Mouse (Mus musculus): ENCODE measurements around the gene Zkscan2. TPM values are rescaled to one million over a fixed set of nuclear protein-coding genes. Genes with fewer than 3 reads are reported as not detected.

Gene Zkscan2
- 2.2 and 2.5 TPM in 2 replicates for polyA plus RNA-seq (2015; fragmentation: Nextera tagmentation; extraction: Ambion mirVana)

- Histone ChIP-seq H3K27ac (no peak within 1 kb of the TSS), H3K9me3 (no peaks in the 10 kb centered on the region), H3K4me1 (peaks cover 16% of the 10 kb centered on the region), H3K27me3 (no peaks in the 10 kb centered on the region), H3K9ac (peak within 1 kb of the TSS; percentile 47), H3K4me3 (peak within 1 kb of the TSS; percentile 55), H3K36me3 (no peaks in the 10 kb centered on the region), H3K4me2 (peak within 1 kb of the TSS; percentile 95)
- peak; percentile 94 for ATAC-seq (ENCODE audit: borderline replicate concordance, extremely low read depth, low FRiP score, low TSS enrichment)
- WGBS: 2% methylated on average over 67 of the region's 71 CpGs
These were observed at the start of gene Zkscan2 for GRCm38 (mm10) chr7:123500239-123501219. TSS of gene Zkscan2 (minus strand) at chr7:123500449.

GRCm38 (mm10) chr7:123529190-123529589 lies 28.9 kb upstream of the Zkscan2 start:
- no peak for ATAC-seq (ENCODE audit: borderline replicate concordance, extremely low read depth, low FRiP score, low TSS enrichment)
- Histone ChIP-seq H3K27ac (no peak overlapping the region), H3K9me3 (no peaks in the 10 kb centered on the region), H3K4me1 (peaks cover 4% of the 10 kb centered on the region; the same call in 1 of the 2 replicates), H3K36me3 (no peaks in the 10 kb centered on the region), H3K9ac (no peak overlapping the region), H3K4me3 (no peak overlapping the region), H3K4me2 (no peak overlapping the region), H3K27me3 (no peaks in the 10 kb centered on the region)
- WGBS: 50% methylated on average over 3 of the region's 3 CpGs

GRCm38 (mm10) chr7:123525761-123526160 lies 25.5 kb upstream of the Zkscan2 start:
- no peaks in the 10 kb centered on the region for H3K9me3 ChIP-seq
- no peaks in the 10 kb centered on the region for H3K27me3 ChIP-seq
- H3K27ac ChIP-seq: no peak overlapping the region
- no peaks in the 10 kb centered on the region for H3K36me3 ChIP-seq
- no peak for ATAC-seq (ENCODE audit: borderline replicate concordance, extremely low read depth, low FRiP score, low TSS enrichment)
- H3K9ac ChIP-seq: no peak overlapping the region
- H3K4me3 ChIP-seq: no peak overlapping the region
- 23% methylated on average over 10 of the region's 10 CpGs for WGBS
- H3K4me1 ChIP-seq: peaks cover 4% of the 10 kb centered on the region; the same call in 1 of the 2 replicates
- no peak overlapping the region for H3K4me2 ChIP-seq

GRCm38 (mm10) chr7:123524218-123524861 lies 24.1 kb upstream of the Zkscan2 start:
- ATAC-seq (ENCODE audit: borderline replicate concordance, extremely low read depth, low FRiP score, low TSS enrichment): no peak
- Histone ChIP-seq H3K9me3 (no peaks in the 10 kb centered on the region), H3K27ac (no peak overlapping the region), H3K4me3 (no peak overlapping the region), H3K4me1 (peaks cover 4% of the 10 kb centered on the region; the same call in 1 of the 2 replicates), H3K4me2 (no peak overlapping the region), H3K9ac (no peak overlapping the region), H3K27me3 (no peaks in the 10 kb centered on the region), H3K36me3 (no peaks in the 10 kb centered on the region)
- 14% methylated on average over 8 of the region's 8 CpGs for WGBS

GRCm38 (mm10) chr7:123507946-123508345 lies 7.7 kb upstream of the Zkscan2 start:
- no peak overlapping the region for H3K4me2 ChIP-seq
- no peak for ATAC-seq (ENCODE audit: borderline replicate concordance, extremely low read depth, low FRiP score, low TSS enrichment)
- no peaks in the 10 kb centered on the region for H3K27me3 ChIP-seq
- no peaks in the 10 kb centered on the region for H3K36me3 ChIP-seq
- H3K4me1 ChIP-seq: no peaks in the 10 kb centered on the region
- no peak overlapping the region for H3K4me3 ChIP-seq
- H3K27ac ChIP-seq: no peak overlapping the region
- no peaks in the 10 kb centered on the region for H3K9me3 ChIP-seq
- H3K9ac ChIP-seq: no peak overlapping the region
- 84% methylated on average over 7 of the region's 7 CpGs for WGBS

- WGBS: 28% methylated on average over 1 of the region's 1 CpGs
- H3K4me1 ChIP-seq: peaks cover 16% of the 10 kb centered on the region
- no peak overlapping the region for H3K27ac ChIP-seq
- no peaks in the 10 kb centered on the region for H3K27me3 ChIP-seq
- no peak overlapping the region for H3K4me3 ChIP-seq
- H3K9me3 ChIP-seq: no peaks in the 10 kb centered on the region
- no peak for ATAC-seq (ENCODE audit: borderline replicate concordance, extremely low read depth, low FRiP score, low TSS enrichment)
- no peaks in the 10 kb centered on the region for H3K36me3 ChIP-seq
- H3K9ac ChIP-seq: no peak overlapping the region
- no peak overlapping the region for H3K4me2 ChIP-seq
These were observed 3.1 kb upstream of the Zkscan2 start for GRCm38 (mm10) chr7:123503358-123503757.

GRCm38 (mm10) chr7:123499481-123500238 lies 589 bp downstream of the Zkscan2 start:
- no peaks in the 10 kb centered on the region for H3K27me3 ChIP-seq
- WGBS: 32% methylated on average over 19 of the region's 19 CpGs
- no peak overlapping the region for H3K27ac ChIP-seq

GRCm38 (mm10) chr7:123487703-123488102 lies 12.5 kb downstream of the Zkscan2 start:
- no peak overlapping the region for H3K4me3 ChIP-seq
- WGBS: 55% methylated on average over 5 of the region's 5 CpGs

More at GRCm38 (mm10) chr7:123499481-123500238, 589 bp downstream of the Zkscan2 start:
- H3K9ac ChIP-seq: peak overlapping the region; percentile 47
- no peaks in the 10 kb centered on the region for H3K9me3 ChIP-seq
- H3K4me1 ChIP-seq: peaks cover 16% of the 10 kb centered on the region
- no peaks in the 10 kb centered on the region for H3K36me3 ChIP-seq
- H3K4me3 ChIP-seq: peak overlapping the region; percentile 55
- H3K4me2 ChIP-seq: peak overlapping the region; percentile 95
- peak; percentile 6; the same call in 1 of the 2 replicates for ATAC-seq (ENCODE audit: borderline replicate concordance, extremely low read depth, low FRiP score, low TSS enrichment)

GRCm38 (mm10) chr7:123467961-123468360 lies 32.3 kb downstream of the Zkscan2 start:
- 93% methylated on average over 1 of the region's 1 CpGs for WGBS
- Histone ChIP-seq H3K27ac (no peak overlapping the region), H3K27me3 (no peaks in the 10 kb centered on the region), H3K4me1 (no peaks in the 10 kb centered on the region), H3K9ac (no peak overlapping the region), H3K36me3 (no peaks in the 10 kb centered on the region), H3K4me2 (no peak overlapping the region), H3K9me3 (no peaks in the 10 kb centered on the region), H3K4me3 (no peak overlapping the region)
- no peak for ATAC-seq (ENCODE audit: borderline replicate concordance, extremely low read depth, low FRiP score, low TSS enrichment)

More at GRCm38 (mm10) chr7:123487703-123488102, 12.5 kb downstream of the Zkscan2 start:
- H3K9ac ChIP-seq: no peak overlapping the region
- no peaks in the 10 kb centered on the region for H3K36me3 ChIP-seq
- no peaks in the 10 kb centered on the region for H3K4me1 ChIP-seq
- H3K9me3 ChIP-seq: no peaks in the 10 kb centered on the region
- H3K27me3 ChIP-seq: no peaks in the 10 kb centered on the region
- no peak overlapping the region for H3K4me2 ChIP-seq
- H3K27ac ChIP-seq: no peak overlapping the region
- ATAC-seq (ENCODE audit: borderline replicate concordance, extremely low read depth, low FRiP score, low TSS enrichment): no peak

GRCm38 (mm10) chr7:123465692-123466387 lies 34.4 kb downstream of the Zkscan2 start:
- no peak; the same call in 1 of the 2 replicates for ATAC-seq (ENCODE audit: borderline replicate concordance, extremely low read depth, low FRiP score, low TSS enrichment)
- Histone ChIP-seq H3K4me1 (no peaks in the 10 kb centered on the region), H3K27me3 (no peaks in the 10 kb centered on the region), H3K9ac (no peak overlapping the region), H3K4me2 (no peak overlapping the region), H3K9me3 (no peaks in the 10 kb centered on the region), H3K36me3 (no peaks in the 10 kb centered on the region), H3K4me3 (no peak overlapping the region), H3K27ac (no peak overlapping the region)
- WGBS: 17% methylated on average over 6 of the region's 6 CpGs

GRCm38 (mm10) chr7:123463569-123463968 lies 36.7 kb downstream of the Zkscan2 start:
- no peaks in the 10 kb centered on the region for H3K36me3 ChIP-seq
- no peaks in the 10 kb centered on the region for H3K9me3 ChIP-seq
- no peaks in the 10 kb centered on the region for H3K4me1 ChIP-seq
- no peak overlapping the region for H3K4me2 ChIP-seq
- 74% methylated on average over 4 of the region's 4 CpGs for WGBS
- H3K27me3 ChIP-seq: no peaks in the 10 kb centered on the region
- no peak overlapping the region for H3K9ac ChIP-seq
- H3K4me3 ChIP-seq: no peak overlapping the region
- ATAC-seq (ENCODE audit: borderline replicate concordance, extremely low read depth, low FRiP score, low TSS enrichment): no peak
- H3K27ac ChIP-seq: no peak overlapping the region
